Mouse (Mus musculus): ENCODE results near the gene Gm49027.

Gene Gm49027

GRCm38 (mm10) chr5:123501973-123502372 is 23.3 kb downstream of the Gm49027 start:
- no peak for DNase-seq (ENCODE audit: low spot score)

GRCm38 (mm10) chr5:123499717-123500116 is 25.6 kb downstream of the Gm49027 start:
- no peak for DNase-seq (ENCODE audit: low spot score)

GRCm38 (mm10) chr5:123489935-123490334 is 35.4 kb downstream of the Gm49027 start:
- no peak for DNase-seq (ENCODE audit: low spot score)

GRCm38 (mm10) chr5:123489112-123489785 is 36.0 kb downstream of the Gm49027 start, which contains the start of the genes Lrrc43 and Il31:
Lrrc43 (plus strand) TSS chr5:123489305.
Il31 (minus strand) TSS chr5:123489489.
- no peak for DNase-seq (ENCODE audit: low spot score)

- DNase-seq (ENCODE audit: low spot score) = no peak
These were observed 37.5 kb downstream of the Gm49027 start for GRCm38 (mm10) chr5:123487659-123488395.

- no peak for DNase-seq (ENCODE audit: low spot score)
These were observed 51.5 kb downstream of the Gm49027 start for GRCm38 (mm10) chr5:123473817-123474216.

GRCm38 (mm10) chr5:123470784-123471400 is 54.4 kb downstream of the Gm49027 start:
- DNase-seq (ENCODE audit: low spot score) = no peak

GRCm38 (mm10) chr5:123464638-123465037 is 60.6 kb downstream of the Gm49027 start:
- DNase-seq (ENCODE audit: low spot score) = no peak
